Mouse (Mus musculus): Measurements from ENCODE around the gene Rbm12.

- TF ChIP-seq POLR2A (IDR thresholded peaks at IDR 0.05; ENCODE audit: low read depth, low read length) (no peak), TBP (conservative IDR thresholded peaks at IDR 0.05; ENCODE audit: low read depth, low read length) (no peak), ZNF384 (IDR thresholded peaks at IDR 0.05; ENCODE audit: low read depth, low read length) (no peak), GABPA (IDR thresholded peaks at IDR 0.05; ENCODE audit: insufficient replicate concordance, low read depth, low read length) (no peak), USF1 (IDR thresholded peaks at IDR 0.05; ENCODE audit: low read depth, low read length) (no peak), CTCF (conservative IDR thresholded peaks at IDR 0.05 in 1 of 2, IDR thresholded peaks at IDR 0.05 in 1 of 2; ENCODE audit: low read depth in 2 of 2, low read length in 2 of 2) (no peak), MAX (IDR thresholded peaks at IDR 0.05; ENCODE audit: low read length) (no peak), CHD2 (IDR thresholded peaks at IDR 0.05; ENCODE audit: low read length) (no peak), ZMIZ1 (IDR thresholded peaks at IDR 0.05; ENCODE audit: low read depth, low read length) (no peak), EP300 (IDR thresholded peaks at IDR 0.05; ENCODE audit: low read length) (no peak)
Observed at GRCm38 (mm10) chr2:156134161-156134560, 22.4 kb upstream of the Rbm12 start.

Measured in CH12.LX (cell line).